Mouse (Mus musculus): ENCODE measurements around the gene Olfr30.

- no peak for TF ChIP-seq CTCF (conservative IDR thresholded peaks at IDR 0.05; ENCODE audit: low read length)
- no peak for TF ChIP-seq NANOG (IDR thresholded peaks at IDR 0.05; ENCODE audit: borderline replicate concordance, low read length)
These were observed 30.4 kb upstream of the Olfr30 start, which contains the start of gene Olfr332 for GRCm38 (mm10) chr11:58492455-58492854.
